Comparison of ENCODE assay signal across 29 mouse cellular contexts in the genomic region with DNA sequence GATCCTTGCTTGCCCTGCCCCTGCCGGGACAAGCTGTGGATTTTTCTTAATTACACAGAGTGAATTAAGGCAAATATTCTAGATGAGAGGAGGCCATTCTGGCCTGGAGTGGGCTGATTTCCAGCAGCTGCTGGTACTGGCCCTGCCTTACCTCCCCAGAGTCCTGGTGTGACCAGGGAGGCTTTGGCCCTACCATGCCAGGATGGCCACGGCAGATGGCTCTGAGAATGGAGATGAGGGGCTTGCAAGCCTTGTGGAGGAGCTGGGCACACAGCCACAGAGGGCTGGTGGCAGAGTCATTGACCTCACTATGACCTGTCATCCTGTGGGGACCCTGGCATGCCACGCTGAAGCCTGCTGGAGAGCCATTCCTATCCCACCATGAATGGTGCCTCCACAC. TPM values are rescaled to one million over a fixed set of nuclear protein-coding genes. Genes with fewer than 3 reads are reported as not detected.
DNase-seq lines count a peak whose midpoint lies in the region; ATAC-seq lines count a peak whose summit lies in the region.
"Had no signal": no experiment of that assay in that cellular context is flagged by ENCODE, and none has a peak within 500 bp of the region (broad histone marks: within the 10 kb centered on the region; RNA-seq: fewer than 3 reads in every experiment).

No protein-coding gene starts in this region.

- H3K9ac ChIP-seq in heart, embryonic 15.5 days, result no peak overlapping the region
- no peak overlapping the region for H3K9ac ChIP-seq in midbrain, embryonic 16.5 days (ENCODE audit: low read depth, low read length)
- no peak overlapping the region for H3K9ac ChIP-seq in embryonic facial prominence, embryonic 13.5 days
- H3K9ac ChIP-seq: embryonic facial prominence, embryonic 12.5 days; forebrain, embryonic 13.5 days; hindbrain, embryonic 15.5 days; limb, embryonic 13.5 days; liver, embryonic 12.5 days; midbrain, embryonic 12.5 days; stomach, embryonic 15.5 days had no signal

- peaks cover 76% of the 10 kb centered on the region for H3K4me1 ChIP-seq in heart, embryonic 15.5 days (replicated peaks)
- H3K4me1 ChIP-seq in midbrain, embryonic 10.5 days, result peaks cover 52% of the 10 kb centered on the region
- peaks cover 15% of the 10 kb centered on the region for H3K4me1 ChIP-seq in midbrain, embryonic 16.5 days (ENCODE audit: control insufficient read depth, insufficient read depth, low read length)
- H3K4me1 ChIP-seq in embryonic facial prominence, embryonic 13.5 days, result peaks cover 42% of the 10 kb centered on the region
- H3K4me1 ChIP-seq: liver, embryonic 12.5 days had no signal

- no peaks in the 10 kb centered on the region for H3K36me3 ChIP-seq in heart, embryonic 15.5 days
- no peaks in the 10 kb centered on the region for H3K36me3 ChIP-seq in midbrain, embryonic 10.5 days
- no peaks in the 10 kb centered on the region for H3K36me3 ChIP-seq in midbrain, embryonic 16.5 days (ENCODE audit: control insufficient read depth, insufficient read depth, low read length)
- H3K36me3 ChIP-seq in embryonic facial prominence, embryonic 13.5 days, result no peaks in the 10 kb centered on the region
- H3K36me3 ChIP-seq: embryonic facial prominence, embryonic 12.5 days; hindbrain, embryonic 15.5 days; limb, embryonic 13.5 days; liver, embryonic 12.5 days; midbrain, embryonic 12.5 days; stomach, embryonic 15.5 days had no signal

- DNase-seq in cerebellum, postnatal 10 days, result peak; percentile 77 to 86
- DNase-seq in cerebellum, postnatal 36 days, result no peak
- DNase-seq in heart, postnatal 36 days, result no peak
- no peak for DNase-seq in midbrain, embryonic 10.5 days (ENCODE audit: low spot score)
- DNase-seq: adrenal gland, postnatal 25 days; cerebellum, adult 8-10 months; gastrocnemius, adult 2 months; kidney, adult 9 months; kidney, postnatal 25 days; lung, adult 18-20 months; lung, postnatal 10 days; right cerebral cortex, adult 18-20 months; right cerebral cortex, postnatal 4 days; thymus, adult 2 months; thymus, postnatal 4 days had no signal

- H3K27ac ChIP-seq in heart, embryonic 15.5 days, result peak overlapping the region; percentile 39; the same call in 1 of the 2 replicates
- H3K27ac ChIP-seq in midbrain, embryonic 10.5 days (replicated peaks), result 0 out of 2 replicates have a peak overlapping the region, but pooled peaks have one; percentile 28
- no peak overlapping the region for H3K27ac ChIP-seq in midbrain, embryonic 16.5 days (ENCODE audit: low read length)
- H3K27ac ChIP-seq in embryonic facial prominence, embryonic 13.5 days, result peak overlapping the region; percentile 28; the same call in 1 of the 2 replicates
- H3K27ac ChIP-seq: embryonic facial prominence, embryonic 12.5 days; forebrain, embryonic 13.5 days; gastrocnemius, adult 2 months; hindbrain, embryonic 15.5 days; layer of hippocampus, adult 2 months; limb, embryonic 13.5 days; liver, embryonic 12.5 days; midbrain, embryonic 12.5 days; stomach, embryonic 15.5 days had no signal

- no peaks in the 10 kb centered on the region for H3K9me3 ChIP-seq in heart, embryonic 15.5 days (replicated peaks)
- H3K9me3 ChIP-seq in midbrain, embryonic 10.5 days (replicated peaks), result no peaks in the 10 kb centered on the region
- no peaks in the 10 kb centered on the region for H3K9me3 ChIP-seq in midbrain, embryonic 16.5 days (replicated peaks; ENCODE audit: control insufficient read depth, low read length, poor library complexity, severe bottlenecking)
- no peaks in the 10 kb centered on the region for H3K9me3 ChIP-seq in embryonic facial prominence, embryonic 13.5 days
- H3K9me3 ChIP-seq: embryonic facial prominence, embryonic 12.5 days; forebrain, embryonic 13.5 days; hindbrain, embryonic 15.5 days; limb, embryonic 13.5 days; liver, embryonic 12.5 days; midbrain, embryonic 12.5 days; stomach, embryonic 15.5 days had no signal

- no peaks in the 10 kb centered on the region for H3K27me3 ChIP-seq in heart, embryonic 15.5 days
- no peaks in the 10 kb centered on the region for H3K27me3 ChIP-seq in midbrain, embryonic 10.5 days (ENCODE audit: low read depth, poor library complexity, severe bottlenecking)
- H3K27me3 ChIP-seq in midbrain, embryonic 16.5 days (ENCODE audit: control insufficient read depth, insufficient read depth, low read depth, low read length), result no peaks in the 10 kb centered on the region
- no peaks in the 10 kb centered on the region for H3K27me3 ChIP-seq in embryonic facial prominence, embryonic 13.5 days
- H3K27me3 ChIP-seq: embryonic facial prominence, embryonic 12.5 days; forebrain, embryonic 13.5 days; hindbrain, embryonic 15.5 days; limb, embryonic 13.5 days; midbrain, embryonic 12.5 days; stomach, embryonic 15.5 days had no signal

- no peak for ATAC-seq in heart, embryonic 15.5 days (replicated peaks; ENCODE audit: insufficient number of reproducible peaks, insufficient read depth, low FRiP score, low read depth)
- no peak for ATAC-seq in midbrain, embryonic 16.5 days
- ATAC-seq in embryonic facial prominence, embryonic 13.5 days (ENCODE audit: insufficient number of reproducible peaks, insufficient read depth, low FRiP score, low TSS enrichment, low read depth), result no peak
- ATAC-seq: forebrain, embryonic 13.5 days; intestine, embryonic 16.5 days; liver, embryonic 12.5 days had no signal

- WGBS in heart, embryonic 15.5 days, result 48% methylated on average over 3 of the region's 3 CpGs
- 80% methylated on average over 3 of the region's 3 CpGs for WGBS in midbrain, embryonic 10.5 days
- WGBS in midbrain, embryonic 16.5 days, result 80% methylated on average over 3 of the region's 3 CpGs
- WGBS in embryonic facial prominence, embryonic 13.5 days, result 63% methylated on average over 3 of the region's 3 CpGs

- no peak overlapping the region for H3K4me3 ChIP-seq in heart, embryonic 15.5 days
- no peak overlapping the region for H3K4me3 ChIP-seq in midbrain, embryonic 10.5 days
- H3K4me3 ChIP-seq in midbrain, embryonic 16.5 days (ENCODE audit: low read depth, low read length), result no peak overlapping the region
- H3K4me3 ChIP-seq in embryonic facial prominence, embryonic 13.5 days, result no peak overlapping the region
- H3K4me3 ChIP-seq: embryonic facial prominence, embryonic 12.5 days; erythroblast, embryonic 14.5 days; forebrain, embryonic 13.5 days; gastrocnemius, adult 2 months; hindbrain, embryonic 15.5 days; layer of hippocampus, adult 2 months; limb, embryonic 13.5 days; liver, embryonic 12.5 days; midbrain, embryonic 12.5 days; myocyte; stomach, embryonic 15.5 days had no signal

- H3K4me2 ChIP-seq in heart, embryonic 15.5 days, result no peak overlapping the region
- H3K4me2 ChIP-seq in midbrain, embryonic 16.5 days (ENCODE audit: low read length), result no peak overlapping the region
- H3K4me2 ChIP-seq in embryonic facial prominence, embryonic 13.5 days, result no peak overlapping the region
- H3K4me2 ChIP-seq: embryonic facial prominence, embryonic 12.5 days; forebrain, embryonic 13.5 days; hindbrain, embryonic 15.5 days; limb, embryonic 13.5 days; liver, embryonic 12.5 days; midbrain, embryonic 12.5 days; stomach, embryonic 15.5 days had no signal

- intact Hi-C loops in heart, postnatal 36 days (cut with DNase I), result loop anchor here (5.0 kb wide), 1 partner anchor 51 kb away; no protein-coding TSS in a partner anchor

RNA-seq across cellular contexts. Expression of a gene that starts 54.1 kb away (rescaled TPM):
- 9.2 and 9.7 TPM in 2 replicates for polyA plus RNA-seq in heart, embryonic 15.5 days (2015; fragmentation: Nextera tagmentation; extraction: Ambion mirVana)
- 10 to 100 TPM; 48.7 to 57.7 TPM for total RNA-seq in heart, postnatal 36 days (2021)
- 0.72 and 1.8 TPM in 2 replicates for polyA plus RNA-seq in midbrain, embryonic 10.5 days (2016; fragmentation: Nextera tagmentation; extraction: Ambion mirVana)
- polyA plus RNA-seq in midbrain, embryonic 16.5 days (2015; fragmentation: Nextera tagmentation; extraction: Ambion mirVana), result 7.0 and 7.1 TPM in 2 replicates
- 3.0 and 3.9 TPM in 2 replicates for polyA plus RNA-seq in embryonic facial prominence, embryonic 13.5 days (2015; fragmentation: Nextera tagmentation; extraction: Ambion mirVana)
- polyA plus RNA-seq: erythroblast, embryonic 14.5 days; myocyte had no signal

Comparison
In these comparisons a context has a peak if more than half of its experiments do, and no peak if none do; other contexts are left out.
1. DNase-seq: peak in cerebellum, postnatal 10 days (2 of 2); none in cerebellum, postnatal 36 days (0 of 2), heart, postnatal 36 days (0 of 2) and midbrain, embryonic 10.5 days (single experiment).